Mouse (Mus musculus) ES-E14 (cell line): ENCODE measurements at regions not wholly inside any gene's neighbourhood (a gene's known extent, or its start where the extent isn't known, plus 50 kb on each side); places are given as distances from the start of the nearest gene placed in this dataset.

Source experiments
- MAFK ChIP-seq: IDR thresholded peaks from 2 replicates; pipeline ENCODE4 v1.6.1; 2014; ENCODE audit warnings: mild to moderate bottlenecking, low read depth, low read length, inconsistent platforms; ENCODE audit not compliant: insufficient read depth
- ZNF384 ChIP-seq: IDR thresholded peaks from 2 replicates; pipeline ENCODE4 v1.6.1; 2012; ENCODE audit warnings: low read depth, low read length, inconsistent platforms

DNA sequence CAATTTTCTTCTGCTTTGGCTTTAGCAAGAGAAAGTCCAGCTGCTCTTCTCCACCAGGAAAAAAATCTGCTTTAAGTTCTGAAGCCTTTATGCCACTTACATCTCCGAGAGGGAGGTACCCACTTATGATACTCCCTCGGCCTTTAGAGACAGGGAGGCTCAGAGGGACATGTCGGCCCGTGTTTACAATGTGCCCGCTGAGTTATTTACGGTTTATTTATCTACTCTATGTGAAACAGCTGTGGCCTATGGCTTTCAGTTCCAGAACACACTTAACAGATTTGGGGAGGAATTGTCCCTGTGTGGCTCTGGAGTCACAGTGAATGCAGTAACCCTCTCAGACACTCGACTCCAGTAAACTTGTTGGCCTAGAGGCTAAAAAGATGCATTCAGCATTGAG lies 409.3 kb upstream of the Tnp1 start:
- TF ChIP-seq ZNF384 (no peak), MAFK (no peak)
